Mouse (Mus musculus) monocyte, adult 5-6 weeks (primary cell): ENCODE data around the gene Inca1. TPM values are rescaled to one million over a fixed set of nuclear protein-coding genes. Genes with fewer than 3 reads are reported as not detected.
A peak's percentile ranks its signal among the peaks of the same experiment; 100 is the strongest.

Source experiments
- ATAC-seq: fragments of 153-309, 156-312 bp; replicated peaks from 2 replicates; pipeline ENCODE4 v1.8.0; 2017; ENCODE audit warnings: mild to moderate bottlenecking; ENCODE audit not compliant: low TSS enrichment, insufficient number of reproducible peaks, severe bottlenecking, poor library complexity, low FRiP score
- total RNA-seq: library from RNA; stranded (forward); fragments of 200-1000, 200-491, 200-594 nt; gene quantifications from 3 replicates; pipeline ENCODE4 v1.2.3, GENCODE M21; 2017

Gene Inca1
- total RNA-seq, 1 experiment from 2014 or later = not detected

DNA sequence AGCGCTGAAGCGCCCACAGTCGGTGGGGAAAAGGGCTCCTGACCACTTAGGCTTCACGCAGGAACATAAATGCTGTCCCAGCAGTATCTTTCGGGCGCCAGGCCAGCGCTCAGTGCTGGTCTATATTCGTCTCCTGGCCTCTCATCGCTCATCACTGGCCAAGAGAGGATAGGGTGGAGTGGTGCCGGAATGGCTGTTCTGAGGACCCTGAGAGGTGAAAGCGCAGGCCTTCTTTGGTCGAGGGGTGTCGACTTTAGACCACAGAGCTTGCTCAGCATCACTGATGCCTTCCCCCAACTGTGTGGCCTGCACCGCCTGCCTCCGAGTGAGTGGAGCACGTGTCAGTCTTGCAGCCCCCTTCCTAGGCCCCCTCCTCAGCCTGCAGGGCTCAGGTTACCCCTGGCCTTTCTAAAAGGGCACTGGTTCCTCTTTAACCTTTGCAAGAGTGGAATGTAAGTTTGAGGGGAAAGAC is 43.5 kb downstream of the Inca1 start:
- no peak for ATAC-seq

DNA sequence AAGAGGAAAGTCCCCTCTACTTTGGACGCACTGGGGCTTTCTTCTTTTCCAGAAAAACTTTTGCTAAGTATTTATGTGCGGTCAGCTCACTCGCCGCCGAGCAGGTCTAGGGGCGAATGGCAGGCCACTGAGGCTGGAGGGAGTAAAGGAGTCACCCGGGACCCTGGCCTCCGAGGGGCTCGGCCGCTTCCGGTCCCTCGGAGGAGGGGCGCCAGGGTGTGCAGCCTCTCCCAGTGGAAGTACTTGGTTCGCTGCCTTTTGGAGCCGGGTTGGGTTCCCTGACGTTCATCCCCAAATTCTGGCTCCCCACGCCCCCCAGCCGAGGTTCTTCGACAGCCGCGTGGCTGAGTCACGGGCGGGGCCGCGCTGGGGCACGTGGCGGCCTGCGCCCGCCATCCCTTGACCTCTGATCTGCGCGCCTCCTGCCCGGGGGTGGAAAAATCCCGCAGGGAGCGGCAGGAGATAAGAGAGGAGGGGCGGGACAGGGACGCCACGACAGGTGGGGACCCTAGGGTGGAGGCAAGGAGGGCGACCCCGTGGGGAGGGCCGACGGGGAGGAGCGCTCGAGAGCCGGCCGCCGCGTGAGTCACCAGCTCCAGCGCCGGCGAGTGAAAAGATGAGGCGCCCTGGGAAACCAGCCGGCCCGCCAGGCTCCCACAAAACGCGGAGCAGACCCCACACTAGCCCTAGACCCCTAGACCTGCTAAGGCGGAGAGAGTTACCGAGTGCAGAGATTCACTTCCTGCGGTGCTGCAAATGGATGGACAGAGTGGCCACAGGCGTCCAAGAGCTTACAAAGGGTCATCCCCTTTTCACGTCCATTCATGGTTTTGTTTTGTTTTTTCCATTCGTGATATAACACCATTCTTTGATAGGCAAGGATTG is 44.1 kb downstream of the Inca1 start:
- no peak for ATAC-seq

- ATAC-seq = 0 out of 2 replicates have a peak, but pooled peaks have one; percentile 9
Observed at GRCm38 (mm10) chr11:70654923-70655570, 44.9 kb downstream of the Inca1 start.

GRCm38 (mm10) chr11:70654198-70654922 is 45.6 kb downstream of the Inca1 start, which contains the start of gene Pfn1:
Pfn1 (minus strand) TSS chr11:70654644.
- ATAC-seq = peak; percentile 38; the same call in 1 of the 2 replicates

DNA sequence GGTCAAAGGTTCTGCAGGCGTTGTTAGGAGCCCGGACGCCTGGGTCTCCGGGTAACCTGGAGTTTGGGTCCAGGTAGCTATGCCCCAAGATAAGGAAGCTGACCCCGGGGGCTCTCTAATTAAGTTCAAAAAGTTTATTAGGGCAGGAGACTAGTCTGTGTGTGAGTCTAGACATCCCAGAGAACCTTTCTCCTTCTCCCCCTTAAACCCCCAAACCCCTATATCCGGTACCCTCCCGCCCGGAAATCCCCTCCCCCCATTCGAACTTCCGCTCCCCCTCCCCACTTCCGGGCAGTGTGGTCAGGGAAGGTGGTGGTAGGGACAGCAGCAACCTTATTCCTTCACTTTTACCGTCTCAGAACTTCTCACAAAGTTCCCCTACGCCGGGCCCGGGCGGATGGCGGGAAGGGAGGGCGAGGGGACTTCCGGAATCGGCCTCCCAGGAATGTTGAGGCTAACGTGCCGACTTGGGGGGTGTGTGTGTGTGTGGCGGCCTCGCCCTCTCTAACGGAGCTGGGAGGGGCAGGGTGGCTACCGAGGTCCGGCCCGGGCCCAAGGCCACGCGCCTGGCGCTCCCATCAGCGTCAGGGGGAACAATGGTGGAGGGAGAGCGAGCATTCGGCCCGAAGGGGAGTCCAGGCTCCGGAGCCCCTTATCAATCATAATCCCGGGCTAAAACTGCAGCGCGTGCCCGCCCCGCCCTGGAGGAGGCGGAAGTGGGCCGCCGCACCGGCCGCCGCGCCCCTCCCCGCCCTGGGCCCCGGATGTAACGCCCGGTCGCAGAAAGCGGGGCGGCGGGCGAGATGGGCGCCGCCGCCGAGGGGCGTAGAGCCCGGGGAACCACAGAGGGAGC is 46.4 kb downstream of the Inca1 start:
- no peak for ATAC-seq

DNA sequence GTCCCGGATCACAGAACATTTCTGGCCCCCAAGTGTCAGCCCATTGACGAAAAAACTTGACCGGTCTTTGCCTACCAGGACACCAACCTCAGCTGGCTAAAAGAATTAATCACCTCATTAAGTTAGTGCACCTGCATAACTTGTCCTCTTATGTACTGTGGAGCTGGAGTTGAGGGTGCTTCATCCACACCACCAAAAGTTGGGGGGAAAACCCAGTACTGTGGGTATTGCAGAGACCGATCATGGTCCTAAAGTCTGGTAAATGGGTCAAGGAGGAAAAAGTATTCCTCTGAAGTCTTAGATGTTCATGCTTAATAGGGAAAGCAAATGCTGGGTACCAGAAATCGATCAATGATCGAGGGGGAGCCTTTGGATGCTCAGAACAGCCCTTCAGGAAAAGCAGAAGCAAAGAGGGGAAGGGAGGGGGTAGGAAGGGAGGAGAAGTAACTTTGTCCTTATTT is 47.0 kb downstream of the Inca1 start:
- no peak; the same call in 1 of the 2 replicates for ATAC-seq

GRCm38 (mm10) chr11:70652029-70652883 is 47.7 kb downstream of the Inca1 start:
- ATAC-seq = no peak

- ATAC-seq = no peak
Observed at GRCm38 (mm10) chr11:70651391-70651790, 48.6 kb downstream of the Inca1 start.

DNA sequence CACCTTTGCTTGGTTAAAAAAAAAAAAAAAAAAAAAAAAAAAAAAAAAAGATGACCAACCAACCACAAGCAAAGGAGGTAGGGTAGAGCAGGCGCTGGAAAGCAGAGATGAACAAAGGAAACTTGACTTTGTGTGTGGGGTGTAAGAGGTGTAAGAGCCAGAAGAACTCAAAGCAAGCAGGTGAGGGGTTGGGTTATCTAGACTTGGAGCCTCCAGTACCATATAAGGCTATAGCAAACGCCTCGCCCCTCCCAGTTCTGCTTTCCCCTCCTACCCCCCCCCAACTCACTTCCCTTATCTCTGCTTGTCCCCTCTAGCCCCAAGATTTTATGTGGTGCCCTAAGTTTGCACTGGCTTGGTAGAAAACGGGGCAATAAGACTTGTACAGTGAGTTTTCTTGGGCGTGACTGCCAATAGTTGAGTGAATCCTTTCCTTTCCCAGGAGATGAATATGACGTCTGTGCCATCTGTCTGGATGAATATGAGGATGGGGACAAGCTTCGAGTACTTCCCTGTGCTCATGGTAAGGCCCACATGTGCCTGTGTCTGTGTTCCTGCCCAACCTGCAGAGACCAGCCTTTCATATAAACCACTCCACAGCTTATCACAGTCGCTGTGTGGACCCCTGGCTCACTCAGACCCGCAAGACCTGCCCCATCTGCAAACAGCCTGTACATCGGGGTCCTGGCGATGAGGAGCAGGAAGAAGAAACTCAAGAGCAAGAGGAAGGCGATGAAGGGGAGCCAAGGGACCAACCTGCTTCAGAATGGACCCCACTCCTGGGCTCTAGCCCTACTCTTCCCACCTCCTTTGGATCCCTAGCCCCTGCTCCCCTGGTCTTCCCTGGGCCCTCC is 49.4 kb downstream of the Inca1 start:
- no peak for ATAC-seq

- no peak for ATAC-seq
Observed at GRCm38 (mm10) chr11:70649185-70649734, 50.7 kb downstream of the Inca1 start.

DNA sequence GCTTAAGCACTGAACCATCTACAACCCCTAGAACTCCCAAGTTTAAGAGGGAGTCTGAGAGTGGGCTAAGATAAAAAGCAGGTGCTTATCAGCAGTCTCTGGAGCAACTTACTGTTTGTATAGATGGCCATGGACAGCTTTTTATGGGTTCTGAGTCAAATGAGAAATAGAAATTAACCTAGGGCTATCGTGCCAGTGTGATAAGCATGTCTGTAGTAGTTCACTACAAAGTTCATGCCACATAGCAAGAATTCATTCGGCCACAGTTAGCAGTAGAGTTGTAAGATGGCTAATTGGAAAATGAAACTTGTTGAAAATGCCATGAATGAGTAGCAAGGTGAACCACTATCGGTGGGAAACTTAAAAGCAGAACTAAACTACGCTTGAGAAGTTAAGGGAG is 51.4 kb downstream of the Inca1 start:
- ATAC-seq = no peak

GRCm38 (mm10) chr11:70647716-70648420 is 52.1 kb downstream of the Inca1 start:
- no peak for ATAC-seq

DNA sequence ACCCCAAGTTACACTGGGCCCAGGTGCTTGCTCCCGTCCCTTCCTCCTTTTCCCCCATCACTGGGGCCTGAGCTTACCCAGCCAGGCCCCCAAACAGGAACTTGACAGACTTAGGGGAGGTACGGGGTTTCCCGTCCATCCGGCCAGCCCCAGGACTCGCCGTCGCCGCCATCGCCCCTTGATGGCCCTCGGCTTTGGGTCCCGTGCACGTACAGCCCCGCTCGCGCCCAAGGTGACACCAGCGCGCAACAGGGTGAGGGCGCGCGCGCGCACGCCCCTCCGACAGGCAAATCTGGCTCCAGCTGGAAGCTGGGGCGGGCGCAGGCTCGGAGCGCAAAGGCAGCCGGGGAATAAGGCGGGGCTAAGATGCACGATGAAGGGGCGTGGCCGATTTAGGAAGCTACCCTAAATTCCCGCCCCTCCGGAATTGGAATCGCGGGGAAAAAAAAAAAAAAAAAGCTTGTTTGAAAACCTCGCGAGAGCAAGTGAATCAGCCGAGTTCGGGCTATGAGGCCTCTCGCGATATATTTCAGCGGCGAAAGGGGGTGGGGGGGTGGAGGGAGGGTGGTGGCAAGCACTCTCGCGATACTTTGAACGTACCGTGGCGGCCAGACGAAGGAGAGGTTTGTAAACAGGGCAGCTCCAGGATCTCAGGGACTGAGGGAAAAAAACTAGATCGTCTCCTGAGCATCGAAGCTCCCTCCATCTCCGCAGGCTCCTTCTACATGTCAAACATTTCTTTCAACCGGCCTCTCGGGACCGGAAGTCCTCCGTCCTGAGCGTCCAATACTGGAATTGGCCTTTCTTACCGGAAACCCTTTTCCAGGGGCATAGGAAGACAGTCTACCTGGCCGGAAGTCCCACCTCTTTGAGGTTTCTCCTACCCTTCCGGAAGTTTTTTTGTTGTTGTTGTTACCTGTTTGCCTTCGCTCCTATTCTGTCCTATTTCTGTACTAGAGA is 53.0 kb downstream of the Inca1 start, which contains the start of the genes Rnf167 and Slc25a11:
Gene Rnf167, plus strand, starts transcription at position 545 of the 960 bp plus-strand sequence.
Gene Slc25a11, minus strand, starts transcription at position 789 of the 960 bp plus-strand sequence.
- ATAC-seq = peak; percentile 76

DNA sequence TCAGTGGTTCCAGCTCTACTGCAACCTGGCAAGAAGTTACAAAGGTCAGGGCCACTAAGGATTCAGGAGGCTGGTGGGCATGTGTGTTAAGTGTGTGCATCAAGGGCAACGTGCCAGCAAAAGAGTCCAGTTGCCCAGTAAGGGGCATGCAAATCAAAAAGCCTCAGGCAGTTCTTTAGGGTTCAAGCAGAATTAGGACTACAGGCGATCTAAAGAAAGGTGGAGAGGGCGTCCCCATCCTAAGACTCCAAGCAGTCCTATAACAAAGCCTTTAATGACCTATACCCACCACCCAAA is 53.7 kb downstream of the Inca1 start:
- no peak for ATAC-seq
